Mouse (Mus musculus) C3H10T1/2 (cell line): ENCODE data around the gene Dbx1. TPM values are rescaled to one million over a fixed set of nuclear protein-coding genes. Genes with fewer than 3 reads are reported as not detected.

Experiments
- polyA plus RNA-seq, 2 experiments: library from polyadenylated mRNA; unstranded; fragments of >200 nt; fragmentation: generic; extraction: Trizol; gene quantifications; one replicate each; pipeline ENCODE4 v1.2.1; 2012; ENCODE audit warnings: missing spikeins in 2 of 2

Dbx1 gene
- not detected for polyA plus RNA-seq

GRCm38 (mm10) chr7:49636491-49637115, at the start of gene Dbx1:
Dbx1 (minus strand) TSS chr7:49636849.

Other genes starting within 250 kb of the Dbx1 start
- under 1 TPM in 1 of 2 experiments, not detected in 1; 0.05 TPM for gene Htatip2, start 122.3 kb upstream of the Dbx1 start, polyA plus RNA-seq
- 10 to 100 TPM in 1 of 2 experiments, 1 to 10 TPM in 1; 3.8 to 11.9 TPM for gene Prmt3, start 141.5 kb upstream of the Dbx1 start, polyA plus RNA-seq